Mouse (Mus musculus): ENCODE measurements around the gene Olfr803. TPM values are rescaled to one million over a fixed set of nuclear protein-coding genes. Genes with fewer than 3 reads are reported as not detected.

Olfr803 gene
- polyA plus RNA-seq (2014; fragmentation: Nextera tagmentation; extraction: Ambion mirVana): not detected in 2 replicates

GRCm38 (mm10) chr10:129694186-129694585 lies at the start of gene Olfr803:
Olfr803 (minus strand) TSS chr10:129694286.
- no peaks in the 10 kb centered on the region for H3K27me3 ChIP-seq (ENCODE audit: control insufficient read depth, insufficient read depth, low read length)
- ATAC-seq (ENCODE audit: low FRiP score, low TSS enrichment): no peak
- no peak within 1 kb of the TSS for H3K4me2 ChIP-seq (ENCODE audit: low read length)
- no peak within 1 kb of the TSS for H3K4me3 ChIP-seq (replicated peaks; ENCODE audit: low read depth, low read length)
- no peaks in the 10 kb centered on the region for H3K36me3 ChIP-seq (ENCODE audit: control insufficient read depth, insufficient read depth, low read length)
- no peak within 1 kb of the TSS for H3K9ac ChIP-seq (replicated peaks; ENCODE audit: low read length)
- DNase-seq: no peak
- 84% methylated on average over 2 of the region's 2 CpGs for WGBS
- no peaks in the 10 kb centered on the region for H3K4me1 ChIP-seq (ENCODE audit: control insufficient read depth, insufficient read depth, low read length)
- H3K9me3 ChIP-seq (ENCODE audit: control insufficient read depth, low read length): no peaks in the 10 kb centered on the region
- no peak within 1 kb of the TSS for H3K27ac ChIP-seq (replicated peaks; ENCODE audit: low read depth, low read length)

- Histone ChIP-seq H3K4me1 (ENCODE audit: control insufficient read depth, insufficient read depth, low read length) (no peaks in the 10 kb centered on the region), H3K27me3 (ENCODE audit: control insufficient read depth, insufficient read depth, low read length) (no peaks in the 10 kb centered on the region), H3K9ac (replicated peaks; ENCODE audit: low read length) (no peak within 1 kb of the TSS), H3K4me3 (replicated peaks; ENCODE audit: low read depth, low read length) (no peak within 1 kb of the TSS), H3K27ac (replicated peaks; ENCODE audit: low read depth, low read length) (no peak within 1 kb of the TSS), H3K9me3 (ENCODE audit: control insufficient read depth, low read length) (no peaks in the 10 kb centered on the region), H3K4me2 (ENCODE audit: low read length) (no peak within 1 kb of the TSS), H3K36me3 (ENCODE audit: control insufficient read depth, insufficient read depth, low read length) (no peaks in the 10 kb centered on the region)
- ATAC-seq (ENCODE audit: low FRiP score, low TSS enrichment): no peak
- DNase-seq: no peak
Observed at GRCm38 (mm10) chr10:129741821-129742220, 47.7 kb upstream of the Olfr803 start, which contains the start of gene Olfr806. Olfr806 (minus strand) TSS chr10:129741921.

GRCm38 (mm10) chr10:129729275-129729674 lies 35.2 kb upstream of the Olfr803 start, which contains the start of gene Olfr805:
Olfr805 (minus strand) TSS chr10:129729375.
- no peak within 1 kb of the TSS for H3K4me2 ChIP-seq (ENCODE audit: low read length)
- ATAC-seq (ENCODE audit: low FRiP score, low TSS enrichment) (no peak), DNase-seq (no peak)
- H3K9ac ChIP-seq (replicated peaks; ENCODE audit: low read length): no peak within 1 kb of the TSS
- H3K27me3 ChIP-seq (ENCODE audit: control insufficient read depth, insufficient read depth, low read length): no peaks in the 10 kb centered on the region
- H3K4me1 ChIP-seq (ENCODE audit: control insufficient read depth, insufficient read depth, low read length): no peaks in the 10 kb centered on the region
- no peaks in the 10 kb centered on the region for H3K9me3 ChIP-seq (ENCODE audit: control insufficient read depth, low read length)
- WGBS: 96% methylated on average over 2 of the region's 2 CpGs
- H3K27ac ChIP-seq (replicated peaks; ENCODE audit: low read depth, low read length): no peak within 1 kb of the TSS
- H3K36me3 ChIP-seq (ENCODE audit: control insufficient read depth, insufficient read depth, low read length): no peaks in the 10 kb centered on the region
- no peak within 1 kb of the TSS for H3K4me3 ChIP-seq (replicated peaks; ENCODE audit: low read depth, low read length)

GRCm38 (mm10) chr10:129702910-129703309 lies 8.8 kb upstream of the Olfr803 start, which contains the start of gene Olfr804:
Olfr804 (plus strand) TSS chr10:129703210.
- DNase-seq: no peak
- Histone ChIP-seq H3K9ac (replicated peaks; ENCODE audit: low read length) (no peak within 1 kb of the TSS), H3K4me2 (ENCODE audit: low read length) (no peak within 1 kb of the TSS), H3K9me3 (ENCODE audit: control insufficient read depth, low read length) (no peaks in the 10 kb centered on the region), H3K4me3 (replicated peaks; ENCODE audit: low read depth, low read length) (no peak within 1 kb of the TSS), H3K27ac (replicated peaks; ENCODE audit: low read depth, low read length) (no peak within 1 kb of the TSS), H3K4me1 (ENCODE audit: control insufficient read depth, insufficient read depth, low read length) (no peaks in the 10 kb centered on the region), H3K27me3 (ENCODE audit: control insufficient read depth, insufficient read depth, low read length) (no peaks in the 10 kb centered on the region), H3K36me3 (ENCODE audit: control insufficient read depth, insufficient read depth, low read length) (no peaks in the 10 kb centered on the region)
- ATAC-seq (ENCODE audit: low FRiP score, low TSS enrichment): no peak

GRCm38 (mm10) chr10:129688069-129688468 lies 6.0 kb downstream of the Olfr803 start, which contains the start of gene Olfr802:
Olfr802 (minus strand) TSS chr10:129688169.
- 60% methylated on average over 1 of the region's 1 CpGs for WGBS
- no peaks in the 10 kb centered on the region for H3K27me3 ChIP-seq (ENCODE audit: control insufficient read depth, insufficient read depth, low read length)
- ATAC-seq (ENCODE audit: low FRiP score, low TSS enrichment) (no peak), DNase-seq (no peak)
- no peaks in the 10 kb centered on the region for H3K4me1 ChIP-seq (ENCODE audit: control insufficient read depth, insufficient read depth, low read length)
- no peak within 1 kb of the TSS for H3K4me2 ChIP-seq (ENCODE audit: low read length)
- H3K9me3 ChIP-seq (ENCODE audit: control insufficient read depth, low read length): no peaks in the 10 kb centered on the region
- H3K27ac ChIP-seq (replicated peaks; ENCODE audit: low read depth, low read length): no peak within 1 kb of the TSS
- H3K36me3 ChIP-seq (ENCODE audit: control insufficient read depth, insufficient read depth, low read length): no peaks in the 10 kb centered on the region
- H3K4me3 ChIP-seq (replicated peaks; ENCODE audit: low read depth, low read length): no peak within 1 kb of the TSS
- H3K9ac ChIP-seq (replicated peaks; ENCODE audit: low read length): no peak within 1 kb of the TSS

GRCm38 (mm10) chr10:129673765-129674164 lies 20.3 kb downstream of the Olfr803 start, which contains the start of gene Olfr801:
Olfr801 (minus strand) TSS chr10:129673865.
- no peak within 1 kb of the TSS for H3K27ac ChIP-seq (replicated peaks; ENCODE audit: low read depth, low read length)
- H3K9ac ChIP-seq (replicated peaks; ENCODE audit: low read length): no peak within 1 kb of the TSS
- no peaks in the 10 kb centered on the region for H3K36me3 ChIP-seq (ENCODE audit: control insufficient read depth, insufficient read depth, low read length)
- H3K27me3 ChIP-seq (ENCODE audit: control insufficient read depth, insufficient read depth, low read length): no peaks in the 10 kb centered on the region
- ATAC-seq (ENCODE audit: low FRiP score, low TSS enrichment): no peak
- no peaks in the 10 kb centered on the region for H3K4me1 ChIP-seq (ENCODE audit: control insufficient read depth, insufficient read depth, low read length)
- DNase-seq: no peak
- 85% methylated on average over 1 of the region's 1 CpGs for WGBS
- no peak within 1 kb of the TSS for H3K4me3 ChIP-seq (replicated peaks; ENCODE audit: low read depth, low read length)
- no peak within 1 kb of the TSS for H3K4me2 ChIP-seq (ENCODE audit: low read length)
- H3K9me3 ChIP-seq (ENCODE audit: control insufficient read depth, low read length): no peaks in the 10 kb centered on the region

DNA sequence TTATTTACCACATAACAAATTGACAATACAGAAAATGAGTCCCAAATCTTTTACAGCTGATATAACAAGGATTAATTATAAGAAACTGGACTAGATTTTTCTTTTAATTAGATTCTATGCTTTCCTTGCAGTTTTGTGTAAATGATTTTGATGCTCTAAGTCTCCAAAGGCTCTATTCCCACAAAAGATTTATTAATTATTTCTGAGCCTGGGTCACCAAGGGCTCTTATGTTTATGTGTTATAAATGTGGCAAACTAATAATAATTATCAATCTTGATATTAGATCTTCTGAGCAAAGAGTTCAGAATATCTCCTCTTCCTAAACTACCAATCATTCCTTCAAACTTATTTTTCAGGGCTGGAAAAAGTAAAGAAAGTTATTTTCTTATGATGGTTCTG lies 36.7 kb downstream of the Olfr803 start, which contains the start of gene Olfr800:
Olfr800 (plus strand) TSS at position 301 of the 400 bp plus-strand sequence.
- H3K27me3 ChIP-seq (ENCODE audit: control insufficient read depth, insufficient read depth, low read length): no peaks in the 10 kb centered on the region
- no peaks in the 10 kb centered on the region for H3K36me3 ChIP-seq (ENCODE audit: control insufficient read depth, insufficient read depth, low read length)
- no peaks in the 10 kb centered on the region for H3K4me1 ChIP-seq (ENCODE audit: control insufficient read depth, insufficient read depth, low read length)
- H3K9ac ChIP-seq (replicated peaks; ENCODE audit: low read length): no peak within 1 kb of the TSS
- no peak within 1 kb of the TSS for H3K27ac ChIP-seq (replicated peaks; ENCODE audit: low read depth, low read length)
- no peaks in the 10 kb centered on the region for H3K9me3 ChIP-seq (ENCODE audit: control insufficient read depth, low read length)
- no peak for ATAC-seq (ENCODE audit: low FRiP score, low TSS enrichment)
- H3K4me2 ChIP-seq (ENCODE audit: low read length): no peak within 1 kb of the TSS
- H3K4me3 ChIP-seq (replicated peaks; ENCODE audit: low read depth, low read length): no peak within 1 kb of the TSS
- no peak for DNase-seq

DNA sequence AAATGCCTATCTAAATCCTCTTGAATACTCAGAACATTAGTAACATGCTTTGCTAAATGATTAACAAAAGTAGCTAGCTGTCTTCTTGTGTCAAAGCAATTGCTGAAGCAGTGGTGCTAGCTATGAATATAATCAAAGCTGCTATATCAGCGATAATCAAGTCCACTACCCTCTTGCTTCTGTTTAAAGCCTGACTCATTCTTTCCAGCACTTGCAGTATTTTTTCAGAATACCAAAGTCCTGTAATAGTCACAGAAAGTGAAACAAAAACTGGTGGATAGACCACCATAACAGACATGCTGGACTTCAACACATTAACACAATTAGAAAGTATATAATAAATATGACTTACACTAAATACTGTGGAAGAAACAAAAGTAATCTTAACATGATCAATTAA lies 42.3 kb downstream of the Olfr803 start:
- no peak overlapping the region for H3K4me3 ChIP-seq (replicated peaks; ENCODE audit: low read depth, low read length)
- no peaks in the 10 kb centered on the region for H3K4me1 ChIP-seq (ENCODE audit: control insufficient read depth, insufficient read depth, low read length)
- no peak overlapping the region for H3K9ac ChIP-seq (replicated peaks; ENCODE audit: low read length)
- no peaks in the 10 kb centered on the region for H3K9me3 ChIP-seq (ENCODE audit: control insufficient read depth, low read length)
- no peak for DNase-seq
- no peak overlapping the region for H3K27ac ChIP-seq (replicated peaks; ENCODE audit: low read depth, low read length)
- 82% methylated on average over 1 of the region's 1 CpGs for WGBS
- H3K27me3 ChIP-seq (ENCODE audit: control insufficient read depth, insufficient read depth, low read length): no peaks in the 10 kb centered on the region
- H3K4me2 ChIP-seq (ENCODE audit: low read length): no peak overlapping the region
- H3K36me3 ChIP-seq (ENCODE audit: control insufficient read depth, insufficient read depth, low read length): no peaks in the 10 kb centered on the region
- no peak for ATAC-seq (ENCODE audit: low FRiP score, low TSS enrichment)

Measured in midbrain, embryonic 14.5 days (tissue).